Mouse (Mus musculus): ENCODE measurements around the gene Rdh16f2. TPM values are rescaled to one million over a fixed set of nuclear protein-coding genes. Genes with fewer than 3 reads are reported as not detected.
"Not testable (repeated sequence)": the region's sequence is repeated elsewhere in the genome, so short reads cannot be mapped to it uniquely, and the experiment has no call there.

The Rdh16f2 gene
- polyA plus RNA-seq, 1 experiment from 2014 or later = not detected

- Histone ChIP-seq H3K4me1 (replicated peaks; ENCODE audit: control insufficient read depth, insufficient read depth, low read length) (peaks cover under 1% of the 10 kb centered on the region; the same call in 1 of the 2 replicates), H3K9me3 (ENCODE audit: control insufficient read depth, low read length) (no peaks in the 10 kb centered on the region), H3K9ac (ENCODE audit: low read length) (no peak overlapping the region), H3K36me3 (ENCODE audit: control insufficient read depth, insufficient read depth, low read length) (no peaks in the 10 kb centered on the region), H3K27me3 (ENCODE audit: control insufficient read depth, insufficient read depth, low read depth, low read length) (no peaks in the 10 kb centered on the region), H3K4me2 (ENCODE audit: low read depth, low read length) (no peak overlapping the region), H3K4me3 (ENCODE audit: low read length) (no peak overlapping the region), H3K27ac (ENCODE audit: low read length) (no peak overlapping the region)
- no peak for ATAC-seq (ENCODE audit: low read depth)
- 42% methylated on average over 5 of the region's 5 CpGs for WGBS
Observed at GRCm38 (mm10) chr10:127899783-127900182, 33.5 kb downstream of the Rdh16f2 start.

DNA sequence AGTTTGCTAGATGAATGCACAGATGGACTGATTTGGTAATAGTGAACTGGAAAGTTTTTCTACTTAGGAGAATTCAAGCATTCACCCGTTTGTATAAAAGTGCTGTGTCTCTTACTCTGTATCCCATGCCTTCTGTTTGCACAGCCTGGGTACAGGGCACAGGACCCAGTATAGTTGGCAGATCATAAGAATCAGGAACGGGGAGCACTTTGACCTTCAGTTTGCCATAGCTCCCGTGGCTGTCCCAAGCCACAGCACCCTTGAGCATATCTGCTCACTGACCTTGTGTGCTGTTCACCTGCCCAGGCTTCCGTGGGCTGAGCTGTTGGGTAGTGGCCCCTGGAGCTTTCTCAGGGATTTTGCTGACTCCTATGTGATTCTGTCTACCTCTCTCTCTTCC, 35.5 kb downstream of the Rdh16f2 start:
- H3K4me1 ChIP-seq (replicated peaks; ENCODE audit: control insufficient read depth, insufficient read depth, low read length) = peaks cover 5% of the 10 kb centered on the region
- H3K36me3 ChIP-seq (ENCODE audit: control insufficient read depth, insufficient read depth, low read length) = no peaks in the 10 kb centered on the region
- H3K9me3 ChIP-seq (ENCODE audit: control insufficient read depth, low read length) = no peaks in the 10 kb centered on the region
- H3K4me2 ChIP-seq (ENCODE audit: low read depth, low read length) = no peak overlapping the region
- H3K27ac ChIP-seq (ENCODE audit: low read length) = no peak overlapping the region
- 63% methylated on average over 4 of the region's 4 CpGs for WGBS
- no peak overlapping the region for H3K4me3 ChIP-seq (ENCODE audit: low read length)
- no peaks in the 10 kb centered on the region for H3K27me3 ChIP-seq (ENCODE audit: control insufficient read depth, insufficient read depth, low read depth, low read length)
- H3K9ac ChIP-seq (ENCODE audit: low read length) = no peak overlapping the region
- no peak for ATAC-seq (ENCODE audit: low read depth)

GRCm38 (mm10) chr10:127903116-127903515, 36.8 kb downstream of the Rdh16f2 start:
- no peaks in the 10 kb centered on the region for H3K36me3 ChIP-seq (ENCODE audit: control insufficient read depth, insufficient read depth, low read length)
- 68% methylated on average over 1 of the region's 1 CpGs for WGBS
- peaks cover 5% of the 10 kb centered on the region for H3K4me1 ChIP-seq (replicated peaks; ENCODE audit: control insufficient read depth, insufficient read depth, low read length)

GRCm38 (mm10) chr10:127904718-127905446, 38.6 kb downstream of the Rdh16f2 start:
- Histone ChIP-seq H3K36me3 (ENCODE audit: control insufficient read depth, insufficient read depth, low read length) (no peaks in the 10 kb centered on the region), H3K9ac (ENCODE audit: low read length) (no peak overlapping the region), H3K27ac (ENCODE audit: low read length) (peak overlapping the region; percentile 9; the same call in 1 of the 2 replicates), H3K9me3 (ENCODE audit: control insufficient read depth, low read length) (no peaks in the 10 kb centered on the region), H3K4me2 (ENCODE audit: low read depth, low read length) (no peak overlapping the region), H3K4me1 (replicated peaks; ENCODE audit: control insufficient read depth, insufficient read depth, low read length) (peaks cover 5% of the 10 kb centered on the region), H3K27me3 (ENCODE audit: control insufficient read depth, insufficient read depth, low read depth, low read length) (no peaks in the 10 kb centered on the region), H3K4me3 (ENCODE audit: low read length) (no peak overlapping the region)
- ATAC-seq (ENCODE audit: low read depth) = peak; percentile 71
- WGBS = 42% methylated on average over 7 of the region's 7 CpGs

More at GRCm38 (mm10) chr10:127903116-127903515, 36.8 kb downstream of the Rdh16f2 start:
- no peak for ATAC-seq (ENCODE audit: low read depth)
- no peak overlapping the region for H3K4me3 ChIP-seq (ENCODE audit: low read length)
- no peak overlapping the region for H3K27ac ChIP-seq (ENCODE audit: low read length)
- H3K4me2 ChIP-seq (ENCODE audit: low read depth, low read length) = no peak overlapping the region
- no peak overlapping the region for H3K9ac ChIP-seq (ENCODE audit: low read length)
- no peaks in the 10 kb centered on the region for H3K9me3 ChIP-seq (ENCODE audit: control insufficient read depth, low read length)
- H3K27me3 ChIP-seq (ENCODE audit: control insufficient read depth, insufficient read depth, low read depth, low read length) = no peaks in the 10 kb centered on the region

- no peaks in the 10 kb centered on the region for H3K36me3 ChIP-seq (ENCODE audit: control insufficient read depth, insufficient read depth, low read length)
- peaks cover 5% of the 10 kb centered on the region for H3K4me1 ChIP-seq (replicated peaks; ENCODE audit: control insufficient read depth, insufficient read depth, low read length)
- 73% methylated on average over 2 of the region's 2 CpGs for WGBS
- no peak for ATAC-seq (ENCODE audit: low read depth)
- H3K4me3 ChIP-seq (ENCODE audit: low read length) = no peak overlapping the region
- no peak overlapping the region for H3K9ac ChIP-seq (ENCODE audit: low read length)
- H3K27ac ChIP-seq (ENCODE audit: low read length) = no peak overlapping the region
- H3K4me2 ChIP-seq (ENCODE audit: low read depth, low read length) = no peak overlapping the region
- no peaks in the 10 kb centered on the region for H3K27me3 ChIP-seq (ENCODE audit: control insufficient read depth, insufficient read depth, low read depth, low read length)
- no peaks in the 10 kb centered on the region for H3K9me3 ChIP-seq (ENCODE audit: control insufficient read depth, low read length)
Observed at GRCm38 (mm10) chr10:127906138-127906537, 39.9 kb downstream of the Rdh16f2 start.

DNA sequence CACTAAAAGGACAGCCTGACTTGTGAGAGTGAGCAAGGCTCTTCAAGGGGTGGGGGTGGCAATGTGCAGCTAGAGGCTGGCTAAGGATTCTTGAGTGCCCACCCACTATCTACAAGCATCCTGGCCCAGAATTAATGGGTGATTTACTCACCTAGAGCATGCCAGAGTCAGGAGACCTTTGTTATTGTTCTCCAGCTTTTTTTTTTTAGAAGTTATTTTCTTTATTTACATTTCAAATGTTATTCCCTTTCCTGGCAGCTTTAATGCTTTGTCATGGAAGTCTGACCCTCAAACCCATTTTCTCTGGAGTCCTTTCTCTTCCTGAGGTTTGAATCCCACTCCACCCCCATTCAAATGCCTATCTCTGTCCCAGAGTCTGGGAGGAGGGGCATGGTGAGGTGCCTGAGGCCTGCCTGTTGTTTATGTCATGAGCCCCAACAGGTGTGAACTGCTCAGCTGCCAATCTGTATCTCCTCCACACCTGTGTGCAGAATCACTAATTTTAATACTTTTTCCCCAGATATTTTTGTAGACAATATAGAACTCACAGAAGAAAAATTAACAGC, 41.2 kb downstream of the Rdh16f2 start:
- no peak overlapping the region for H3K4me3 ChIP-seq (ENCODE audit: low read length)
- no peak overlapping the region for H3K4me2 ChIP-seq (ENCODE audit: low read depth, low read length)
- H3K27me3 ChIP-seq (ENCODE audit: control insufficient read depth, insufficient read depth, low read depth, low read length) = no peaks in the 10 kb centered on the region
- no peaks in the 10 kb centered on the region for H3K36me3 ChIP-seq (ENCODE audit: control insufficient read depth, insufficient read depth, low read length)
- H3K9me3 ChIP-seq (ENCODE audit: control insufficient read depth, low read length) = no peaks in the 10 kb centered on the region
- no peak for ATAC-seq (ENCODE audit: low read depth)
- peaks cover 5% of the 10 kb centered on the region for H3K4me1 ChIP-seq (replicated peaks; ENCODE audit: control insufficient read depth, insufficient read depth, low read length)
- H3K9ac ChIP-seq (ENCODE audit: low read length) = no peak overlapping the region
- H3K27ac ChIP-seq (ENCODE audit: low read length) = no peak overlapping the region

DNA sequence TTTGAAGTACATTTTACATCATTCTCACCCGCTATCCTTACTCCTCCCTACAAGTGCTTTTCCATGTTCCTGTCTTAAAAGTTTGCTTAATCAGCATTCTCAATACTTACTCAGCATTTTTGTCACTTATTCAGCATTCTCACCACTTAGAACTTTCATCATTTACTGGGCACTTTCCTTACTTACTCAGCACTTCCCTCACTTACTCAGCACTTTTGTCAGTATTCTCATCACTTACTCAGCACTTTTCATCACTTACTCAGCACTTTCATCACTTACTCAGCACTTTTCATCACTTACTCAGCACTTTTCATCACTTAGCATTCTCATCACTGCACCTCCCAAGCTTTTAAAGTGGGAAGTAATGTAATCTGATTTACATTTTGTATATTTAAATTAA, 49.3 kb downstream of the Rdh16f2 start:
- no peak overlapping the region for H3K27ac ChIP-seq (ENCODE audit: low read length)
- ATAC-seq (ENCODE audit: low read depth) = no peak
- 82% methylated on average over 1 of the region's 1 CpGs for WGBS
- H3K27me3 ChIP-seq (ENCODE audit: control insufficient read depth, insufficient read depth, low read depth, low read length) = no peaks in the 10 kb centered on the region
- no peak overlapping the region for H3K4me2 ChIP-seq (ENCODE audit: low read depth, low read length)
- H3K36me3 ChIP-seq (ENCODE audit: control insufficient read depth, insufficient read depth, low read length) = no peaks in the 10 kb centered on the region
- no peaks in the 10 kb centered on the region for H3K9me3 ChIP-seq (ENCODE audit: control insufficient read depth, low read length)
- no peak overlapping the region for H3K4me3 ChIP-seq (ENCODE audit: low read length)
- no peak overlapping the region for H3K9ac ChIP-seq (ENCODE audit: low read length)
- no peaks in the 10 kb centered on the region for H3K4me1 ChIP-seq (replicated peaks; ENCODE audit: control insufficient read depth, insufficient read depth, low read length)

- WGBS = 69% methylated on average over 3 of the region's 3 CpGs
- H3K36me3 ChIP-seq (ENCODE audit: control insufficient read depth, insufficient read depth, low read length); ATAC-seq (ENCODE audit: low read depth): not testable (repeated sequence)
Observed at GRCm38 (mm10) chr10:127917183-127917582, 50.9 kb downstream of the Rdh16f2 start.

DNA sequence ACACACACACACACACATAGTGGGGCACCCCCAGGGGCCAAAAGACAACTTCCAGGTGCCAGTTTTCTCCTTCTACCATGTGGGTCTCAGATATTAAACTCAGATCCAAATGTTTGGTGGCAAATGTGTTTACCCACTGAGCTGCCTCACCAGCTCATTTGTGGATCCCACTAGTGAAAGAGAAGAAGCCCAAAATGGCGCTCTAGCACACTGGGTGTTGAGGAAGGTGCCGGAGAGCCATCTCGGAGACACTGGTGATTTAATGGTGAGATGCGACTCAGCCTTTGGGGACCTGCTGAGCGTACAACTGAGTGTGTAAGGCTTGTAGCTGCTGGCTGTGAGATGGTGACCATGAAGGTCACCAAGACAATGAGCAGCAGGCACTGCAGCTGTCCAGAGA, 51.4 kb downstream of the Rdh16f2 start:
- no peaks in the 10 kb centered on the region for H3K36me3 ChIP-seq (ENCODE audit: control insufficient read depth, insufficient read depth, low read length)
- no peaks in the 10 kb centered on the region for H3K4me1 ChIP-seq (replicated peaks; ENCODE audit: control insufficient read depth, insufficient read depth, low read length)
- ATAC-seq (ENCODE audit: low read depth) = no peak

More at GRCm38 (mm10) chr10:127917183-127917582, 50.9 kb downstream of the Rdh16f2 start:
- not testable (repeated sequence) for H3K4me3 ChIP-seq (ENCODE audit: low read length); H3K27ac ChIP-seq (ENCODE audit: low read length); H3K4me2 ChIP-seq (ENCODE audit: low read depth, low read length); H3K27me3 ChIP-seq (ENCODE audit: control insufficient read depth, insufficient read depth, low read depth, low read length); H3K9ac ChIP-seq (ENCODE audit: low read length); H3K4me1 ChIP-seq (replicated peaks; ENCODE audit: control insufficient read depth, insufficient read depth, low read length); H3K9me3 ChIP-seq (ENCODE audit: control insufficient read depth, low read length)

More for the DNA sequence above, 51.4 kb downstream of the Rdh16f2 start:
- no peaks in the 10 kb centered on the region for H3K27me3 ChIP-seq (ENCODE audit: control insufficient read depth, insufficient read depth, low read depth, low read length)
- H3K4me2 ChIP-seq (ENCODE audit: low read depth, low read length) = no peak overlapping the region
- 94% methylated on average over 5 of the region's 5 CpGs for WGBS
- no peak overlapping the region for H3K4me3 ChIP-seq (ENCODE audit: low read length)
- H3K27ac ChIP-seq (ENCODE audit: low read length) = no peak overlapping the region
- H3K9ac ChIP-seq (ENCODE audit: low read length) = no peak overlapping the region
- no peaks in the 10 kb centered on the region for H3K9me3 ChIP-seq (ENCODE audit: control insufficient read depth, low read length)
